Mouse (Mus musculus) kidney, adult 2 months (tissue): ENCODE results near the gene App.

Source experiments
- CTCF ChIP-seq: fragments of 200-500 bp; conservative IDR thresholded peaks from 2 replicates; pipeline ENCODE4 v1.5.1; 2011; ENCODE audit warnings: low read depth, mild to moderate bottlenecking, control low read depth, low read length, moderate library complexity, mixed read lengths; ENCODE audit not compliant: insufficient read depth, insufficient read length
- POLR2A ChIP-seq: fragments of 200-500 bp; IDR thresholded peaks from one replicate; pipeline ENCODE4 v1.6.1; 2011; ENCODE audit warnings: low read depth, low read length, control low read depth

DNA sequence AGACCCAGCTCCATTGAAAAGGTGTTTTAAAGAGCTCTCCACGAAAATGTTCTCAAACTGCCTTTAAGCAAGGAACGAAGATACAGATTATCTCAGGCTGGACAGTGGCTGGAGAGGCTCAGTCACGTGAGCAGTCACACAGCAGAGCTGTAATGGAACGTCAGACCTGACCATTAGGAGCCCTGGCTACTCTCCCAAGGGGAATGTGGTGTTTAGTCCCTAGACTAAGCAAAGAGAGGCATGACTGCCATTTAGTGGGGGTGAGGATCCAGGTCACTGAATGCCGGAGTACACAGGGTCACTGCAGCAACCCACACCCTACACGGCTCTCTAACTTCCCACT lies 199.4 kb downstream of the App start:
- no peak for TF ChIP-seq POLR2A
- TF ChIP-seq CTCF = no peak
